Mouse (Mus musculus) lung, embryonic 16.5 days (tissue): ENCODE results near the gene Pcp4l1. TPM values are rescaled to one million over a fixed set of nuclear protein-coding genes. Genes with fewer than 3 reads are reported as not detected.

ENCODE experiments used
- ATAC-seq: fragments of 200-750 bp; cut with Nextera tagmentation; 2 replicates; pipeline ENCODE4 v1.8.0; 2017; ENCODE audit warnings: low read depth, mild to moderate bottlenecking, moderate library complexity
- H3K27ac ChIP-seq: fragments of 300-500 bp; sonication (generic); 2 replicates; pipeline ENCODE4 v1.5.1; 2014; ENCODE audit warnings: mild to moderate bottlenecking, control low read depth, low read length
- H3K27me3 ChIP-seq: fragments of 300-500 bp; sonication (generic); 2 replicates; pipeline ENCODE4 v1.6.1; 2014; ENCODE audit warnings: low read depth, low read length, mixed read lengths; ENCODE audit not compliant: control insufficient read depth, insufficient read depth
- H3K36me3 ChIP-seq: fragments of 300-500 bp; sonication (generic); 2 replicates; pipeline ENCODE4 v1.6.1; 2014; ENCODE audit warnings: low read length; ENCODE audit not compliant: control insufficient read depth, insufficient read depth
- H3K4me1 ChIP-seq: fragments of 300-500 bp; sonication (generic); replicated peaks from 2 replicates; pipeline ENCODE4 v1.6.1; 2014; ENCODE audit warnings: low read length, mixed read lengths; ENCODE audit not compliant: control insufficient read depth, insufficient read depth
- H3K4me2 ChIP-seq: fragments of 300-500 bp; sonication (generic); 2 replicates; pipeline ENCODE4 v1.6.1; 2014; ENCODE audit warnings: low read depth, low read length, control low read depth
- H3K4me3 ChIP-seq: fragments of 300-500 bp; sonication (generic); 2 replicates; pipeline ENCODE4 v1.5.1; 2014; ENCODE audit warnings: mild to moderate bottlenecking, low read length, control low read depth
- H3K9ac ChIP-seq: fragments of 300-500 bp; sonication (generic); 2 replicates; pipeline ENCODE4 v1.6.1; 2014; ENCODE audit warnings: low read length, control low read depth
- H3K9me3 ChIP-seq: fragments of 300-500 bp; sonication (generic); 2 replicates; pipeline ENCODE4 v1.6.1; 2016; ENCODE audit warnings: low read length; ENCODE audit not compliant: control insufficient read depth
- WGBS: fragments of 180-500 bp; shearing (Covaris S2); extraction: QIAGEN DNeasy Blood & Tissue Kit; methylation state at CpG from one replicate; pipeline ENCODE4 v1.1.7; 2014; 5-methylcytosine and 5-hydroxymethylcytosine counted together
- polyA plus RNA-seq: library from polyadenylated mRNA; unstranded; fragments of >200 nt; fragmentation: Nextera tagmentation; extraction: Ambion mirVana; gene quantifications from 2 replicates; pipeline ENCODE4 v1.2.1, GENCODE M21; 2015

Pcp4l1 gene
- polyA plus RNA-seq, 1 experiment from 2014 or later, result 6.6 TPM

GRCm38 (mm10) chr1:171209409-171209808, 13.3 kb upstream of the Pcp4l1 start:
- H3K4me1 ChIP-seq, result no peaks in the 10 kb centered on the region
- no peaks in the 10 kb centered on the region for H3K9me3 ChIP-seq
- no peaks in the 10 kb centered on the region for H3K36me3 ChIP-seq
- no peak overlapping the region for H3K4me3 ChIP-seq
- no peak overlapping the region for H3K4me2 ChIP-seq
- H3K27me3 ChIP-seq, result no peaks in the 10 kb centered on the region
- ATAC-seq, result no peak
- 20% methylated on average over 4 of the region's 4 CpGs for WGBS
- no peak overlapping the region for H3K9ac ChIP-seq
- H3K27ac ChIP-seq, result no peak overlapping the region

- WGBS, result 66% methylated on average over 6 of the region's 6 CpGs
- H3K9me3 ChIP-seq, result no peaks in the 10 kb centered on the region
- no peak for ATAC-seq
- H3K36me3 ChIP-seq, result no peaks in the 10 kb centered on the region
- H3K4me2 ChIP-seq, result no peak overlapping the region
- no peaks in the 10 kb centered on the region for H3K4me1 ChIP-seq
- no peaks in the 10 kb centered on the region for H3K27me3 ChIP-seq
- no peak overlapping the region for H3K4me3 ChIP-seq
- H3K9ac ChIP-seq, result no peak overlapping the region
- no peak overlapping the region for H3K27ac ChIP-seq
Measured at GRCm38 (mm10) chr1:171205704-171206493, 9.8 kb upstream of the Pcp4l1 start.

- Histone ChIP-seq H3K4me2 (no peak overlapping the region), H3K27me3 (no peaks in the 10 kb centered on the region), H3K4me3 (no peak overlapping the region), H3K9me3 (no peaks in the 10 kb centered on the region), H3K4me1 (no peaks in the 10 kb centered on the region), H3K27ac (no peak overlapping the region), H3K36me3 (no peaks in the 10 kb centered on the region), H3K9ac (no peak overlapping the region)
- ATAC-seq, result no peak
- WGBS, result 57% methylated on average over 7 of the region's 7 CpGs
Measured at GRCm38 (mm10) chr1:171204249-171204644, 8.2 kb upstream of the Pcp4l1 start.

GRCm38 (mm10) chr1:171203471-171204248, 7.6 kb upstream of the Pcp4l1 start:
- WGBS, result 49% methylated on average over 11 of the region's 11 CpGs
- Histone ChIP-seq H3K9ac (no peak overlapping the region), H3K4me2 (no peak overlapping the region), H3K4me1 (no peaks in the 10 kb centered on the region), H3K4me3 (no peak overlapping the region), H3K9me3 (no peaks in the 10 kb centered on the region), H3K27ac (no peak overlapping the region), H3K27me3 (no peaks in the 10 kb centered on the region), H3K36me3 (no peaks in the 10 kb centered on the region)
- ATAC-seq, result no peak

GRCm38 (mm10) chr1:171200769-171201168, 4.7 kb upstream of the Pcp4l1 start:
- H3K36me3 ChIP-seq, result no peaks in the 10 kb centered on the region
- H3K4me3 ChIP-seq, result no peak overlapping the region
- H3K4me1 ChIP-seq, result peaks cover 5% of the 10 kb centered on the region
- H3K27ac ChIP-seq, result no peak overlapping the region
- WGBS, result 95% methylated on average over 1 of the region's 1 CpGs
- no peak overlapping the region for H3K4me2 ChIP-seq
- no peaks in the 10 kb centered on the region for H3K9me3 ChIP-seq
- peaks cover 15% of the 10 kb centered on the region for H3K27me3 ChIP-seq
- H3K9ac ChIP-seq, result no peak overlapping the region
- ATAC-seq, result no peak

- H3K27me3 ChIP-seq, result peaks cover 26% of the 10 kb centered on the region
- peaks cover 9% of the 10 kb centered on the region for H3K4me1 ChIP-seq
- H3K9ac ChIP-seq, result no peak overlapping the region
- 45% methylated on average over 1 of the region's 1 CpGs for WGBS
- no peaks in the 10 kb centered on the region for H3K9me3 ChIP-seq
- no peak overlapping the region for H3K27ac ChIP-seq
- H3K4me2 ChIP-seq, result no peak overlapping the region
- H3K4me3 ChIP-seq, result no peak overlapping the region
- no peak for ATAC-seq
- no peaks in the 10 kb centered on the region for H3K36me3 ChIP-seq
Measured at GRCm38 (mm10) chr1:171199532-171199931, 3.5 kb upstream of the Pcp4l1 start.

GRCm38 (mm10) chr1:171195046-171195822, 834 bp downstream of the Pcp4l1 start:
- peaks cover 53% of the 10 kb centered on the region for H3K27me3 ChIP-seq
- 8% methylated on average over 20 of the region's 20 CpGs for WGBS
- ATAC-seq, result 0 out of 2 replicates have a peak, but pooled peaks have one; percentile 27
- no peaks in the 10 kb centered on the region for H3K36me3 ChIP-seq
- H3K9ac ChIP-seq, result no peak overlapping the region
- H3K4me3 ChIP-seq, result peak overlapping the region; percentile 51
- peak overlapping the region; percentile 86 for H3K4me2 ChIP-seq
- no peaks in the 10 kb centered on the region for H3K9me3 ChIP-seq
- peaks cover 11% of the 10 kb centered on the region for H3K4me1 ChIP-seq
- H3K27ac ChIP-seq, result no peak overlapping the region

GRCm38 (mm10) chr1:171193911-171194830, 1.9 kb downstream of the Pcp4l1 start:
- Histone ChIP-seq H3K4me2 (no peak overlapping the region), H3K4me3 (no peak overlapping the region), H3K27ac (no peak overlapping the region), H3K36me3 (no peaks in the 10 kb centered on the region), H3K27me3 (peaks cover 53% of the 10 kb centered on the region), H3K9ac (no peak overlapping the region), H3K9me3 (no peaks in the 10 kb centered on the region), H3K4me1 (peaks cover 16% of the 10 kb centered on the region)
- WGBS, result 34% methylated on average over 11 of the region's 11 CpGs
- no peak for ATAC-seq
